22 mouse cellular contexts compared by ENCODE assay signal in genomic region chr1:172093522-172093921, GRCm38 (mm10). TPM values are rescaled to one million over a fixed set of nuclear protein-coding genes. Genes with fewer than 3 reads are reported as not detected.
A peak's percentile ranks its signal among the peaks of the same experiment; 100 is the strongest.
DNase-seq lines count a peak whose midpoint lies in the region; ATAC-seq lines count a peak whose summit lies in the region.
"Had no signal": no experiment of that assay in that cellular context is flagged by ENCODE, and none has a peak within 500 bp of the region (broad histone marks: within the 10 kb centered on the region; RNA-seq: fewer than 3 reads in every experiment).

No protein-coding gene starts in this region.

- H3K4me3 ChIP-seq in kidney, embryonic 14.5 days (ENCODE audit: low read length): no peak overlapping the region
- H3K4me3 ChIP-seq in heart, embryonic 15.5 days: no peak overlapping the region
- H3K4me3 ChIP-seq: hindbrain, embryonic 10.5 days; limb, embryonic 13.5 days; megakaryocyte, embryonic 14.5 days; midbrain, embryonic 15.5 days had no signal

- H3K4me2 ChIP-seq in kidney, embryonic 14.5 days (replicated peaks; ENCODE audit: low read depth, low read length): no peak overlapping the region
- H3K4me2 ChIP-seq in heart, embryonic 15.5 days: no peak overlapping the region
- H3K4me2 ChIP-seq: limb, embryonic 13.5 days; midbrain, embryonic 15.5 days had no signal

- WGBS in kidney, embryonic 14.5 days: 72% methylated on average over 3 of the region's 3 CpGs
- 56% methylated on average over 3 of the region's 3 CpGs for WGBS in heart, embryonic 15.5 days

- H3K9ac ChIP-seq in kidney, embryonic 14.5 days (ENCODE audit: low read depth, low read length): no peak overlapping the region
- no peak overlapping the region for H3K9ac ChIP-seq in heart, embryonic 15.5 days
- H3K9ac ChIP-seq: limb, embryonic 13.5 days; liver, embryonic 14.5 days; midbrain, embryonic 15.5 days had no signal

- no peaks in the 10 kb centered on the region for H3K27me3 ChIP-seq in kidney, embryonic 14.5 days (ENCODE audit: control insufficient read depth, insufficient read depth, low read length)
- H3K27me3 ChIP-seq in heart, embryonic 15.5 days: no peaks in the 10 kb centered on the region
- H3K27me3 ChIP-seq: limb, embryonic 13.5 days; megakaryocyte, embryonic 14.5 days; midbrain, embryonic 15.5 days had no signal

- H3K4me1 ChIP-seq in kidney, embryonic 14.5 days (ENCODE audit: control insufficient read depth, insufficient read depth, low read length): no peaks in the 10 kb centered on the region
- peaks cover 22% of the 10 kb centered on the region for H3K4me1 ChIP-seq in heart, embryonic 15.5 days (replicated peaks)
- H3K4me1 ChIP-seq: hindbrain, embryonic 10.5 days; limb, embryonic 13.5 days; midbrain, embryonic 15.5 days had no signal

- no peaks in the 10 kb centered on the region for H3K9me3 ChIP-seq in kidney, embryonic 14.5 days (ENCODE audit: control insufficient read depth, low read length)
- no peaks in the 10 kb centered on the region for H3K9me3 ChIP-seq in heart, embryonic 15.5 days (replicated peaks)
- H3K9me3 ChIP-seq: hindbrain, embryonic 10.5 days; limb, embryonic 13.5 days; megakaryocyte, embryonic 14.5 days; midbrain, embryonic 15.5 days had no signal

- H3K27ac ChIP-seq in kidney, embryonic 14.5 days (ENCODE audit: low read depth, low read length): no peak overlapping the region
- H3K27ac ChIP-seq in heart, embryonic 15.5 days: peak overlapping the region; percentile 66
- H3K27ac ChIP-seq: hindbrain, embryonic 10.5 days; limb, embryonic 13.5 days; liver, embryonic 14.5 days; midbrain, embryonic 15.5 days had no signal

- ATAC-seq in kidney, embryonic 14.5 days (ENCODE audit: low FRiP score, low TSS enrichment): no peak
- no peak for ATAC-seq in heart, embryonic 15.5 days (replicated peaks; ENCODE audit: insufficient number of reproducible peaks, insufficient read depth, low FRiP score, low read depth)
- ATAC-seq: midbrain, embryonic 15.5 days had no signal

- peaks cover 90% of the 10 kb centered on the region for H3K36me3 ChIP-seq in kidney, embryonic 14.5 days (ENCODE audit: control insufficient read depth, insufficient read depth, low read length)
- H3K36me3 ChIP-seq in heart, embryonic 15.5 days: peaks cover 74% of the 10 kb centered on the region

- DNase-seq in kidney, adult 11 months: peak; percentile 79
- peak; percentile 81 for DNase-seq in kidney, adult 9 months
- DNase-seq in kidney, postnatal 4 days: peak; percentile 37 to 55
- no peak for DNase-seq in ovary, postnatal 36 days (ENCODE audit: low spot score)
- no peak for DNase-seq in thymus, postnatal 0 days (ENCODE audit: low spot score)
- DNase-seq in retina, postnatal 1 day: no peak
- DNase-seq: B cell, adult 2 months; cerebellum, postnatal 10 days; gastrocnemius, postnatal 10 days; right cerebral cortex, adult 18-20 months; spleen, adult 18-20 months; thymus, adult 2 months had no signal

RNA-seq across cellular contexts. Expression of gene Ncstn, which starts 10.9 kb away (rescaled TPM):
- 66.5 and 136 TPM in 2 replicates for polyA plus RNA-seq in kidney, embryonic 14.5 days (2014; fragmentation: Nextera tagmentation; extraction: Ambion mirVana)
- polyA plus RNA-seq in heart, embryonic 15.5 days (2015; fragmentation: Nextera tagmentation; extraction: Ambion mirVana): 91.8 and 117 TPM in 2 replicates
- polyA plus RNA-seq in thymus, postnatal 0 days (2015; fragmentation: Nextera tagmentation; extraction: Ambion mirVana): 69.2 and 75.0 TPM in 2 replicates

RNA-seq across cellular contexts. Expression of gene Copa, which starts 11.2 kb away (rescaled TPM):
- 78.1 and 194 TPM in 2 replicates for polyA plus RNA-seq in kidney, embryonic 14.5 days (2014; fragmentation: Nextera tagmentation; extraction: Ambion mirVana)
- 152 and 186 TPM in 2 replicates for polyA plus RNA-seq in heart, embryonic 15.5 days (2015; fragmentation: Nextera tagmentation; extraction: Ambion mirVana)
- 115 and 123 TPM in 2 replicates for polyA plus RNA-seq in thymus, postnatal 0 days (2015; fragmentation: Nextera tagmentation; extraction: Ambion mirVana)

RNA-seq across cellular contexts. Expression of gene Pex19, which starts 33.0 kb away (rescaled TPM):
- polyA plus RNA-seq in kidney, embryonic 14.5 days (2014; fragmentation: Nextera tagmentation; extraction: Ambion mirVana): 95.1 and 138 TPM in 2 replicates
- polyA plus RNA-seq in heart, embryonic 15.5 days (2015; fragmentation: Nextera tagmentation; extraction: Ambion mirVana): 123 and 124 TPM in 2 replicates
- 73.9 and 74.0 TPM in 2 replicates for polyA plus RNA-seq in thymus, postnatal 0 days (2015; fragmentation: Nextera tagmentation; extraction: Ambion mirVana)

RNA-seq across cellular contexts. Expression of gene Nhlh1, which starts 36.1 kb away (rescaled TPM):
- polyA plus RNA-seq in kidney, embryonic 14.5 days (2014; fragmentation: Nextera tagmentation; extraction: Ambion mirVana): not detected in 2 replicates
- not detected in 2 replicates for polyA plus RNA-seq in heart, embryonic 15.5 days (2015; fragmentation: Nextera tagmentation; extraction: Ambion mirVana)
- not detected in 2 replicates for polyA plus RNA-seq in thymus, postnatal 0 days (2015; fragmentation: Nextera tagmentation; extraction: Ambion mirVana)
- polyA plus RNA-seq: intestine, embryonic 14.5 days; limb, embryonic 13.5 days; liver, embryonic 14.5 days; lung, embryonic 16.5 days; stomach, embryonic 14.5 days had no signal

RNA-seq across cellular contexts. Expression of gene Dcaf8, which starts 54.4 kb away (rescaled TPM):
- 78.3 and 114 TPM in 2 replicates for polyA plus RNA-seq in kidney, embryonic 14.5 days (2014; fragmentation: Nextera tagmentation; extraction: Ambion mirVana)
- 107 and 118 TPM in 2 replicates for polyA plus RNA-seq in heart, embryonic 15.5 days (2015; fragmentation: Nextera tagmentation; extraction: Ambion mirVana)
- 93.2 and 103 TPM in 2 replicates for polyA plus RNA-seq in thymus, postnatal 0 days (2015; fragmentation: Nextera tagmentation; extraction: Ambion mirVana)

Comparison
In these comparisons a context has a peak if more than half of its experiments do, and no peak if none do; other contexts are left out.
1. DNase-seq: peak in kidney, adult 11 months (single experiment), kidney, adult 9 months (single experiment) and kidney, postnatal 4 days (2 of 2); none in ovary, postnatal 36 days (single experiment), thymus, postnatal 0 days (single experiment) and retina, postnatal 1 day (single experiment).